Mouse (Mus musculus): Measurements from ENCODE around the gene Pxn.

GRCm38 (mm10) chr5:115569308-115569707 is 62.8 kb downstream of the Pxn start:
- no peak for TF ChIP-seq ZNF384 (IDR thresholded peaks at IDR 0.05; ENCODE audit: low read depth, low read length)
- TF ChIP-seq CHD2 (IDR thresholded peaks at IDR 0.05; ENCODE audit: low read depth, low read length): no peak
- no peak for TF ChIP-seq HCFC1 (IDR thresholded peaks at IDR 0.05; ENCODE audit: borderline replicate concordance, insufficient read depth, low read length)
